Mouse (Mus musculus) left cerebral cortex, adult 2 months (tissue): Measurements from ENCODE around the gene Grm4. TPM values are rescaled to one million over a fixed set of nuclear protein-coding genes. Genes with fewer than 3 reads are reported as not detected.

Experiments
- DNase-seq, 2 experiments: peaks; one replicate each; pipeline ENCODE4 v3.0.0; 2021 to 2022; ENCODE audit warnings: low spot score in 2 of 2, mixed read lengths in 1 of 2; ENCODE audit errors: extremely low spot score in 1 of 2
- H3K27ac ChIP-seq: fragments of 200-600 bp; 2 replicates; pipeline ENCODE4 v1.8.1; 2022
- H3K4me3 ChIP-seq: fragments of 200-600 bp; 2 replicates; pipeline ENCODE4 v1.8.1; 2022
- CTCF ChIP-seq: fragments of 200-600 bp; IDR thresholded peaks from 2 replicates; pipeline ENCODE4 v1.8.1; 2022; ENCODE audit warnings: antibody characterized with exemption, mild to moderate bottlenecking, moderate library complexity
- intact Hi-C: fragments of 180-260 bp; cut with DNase I; formaldehyde crosslinking; loops from one replicate; pipeline ENCODE4 v1.15.1; 2025
- total RNA-seq, 2 experiments: library from RNA; stranded (reverse); gene quantifications; 2 replicates each; pipeline ENCODE4 v1.2.3; 2021

Gene Grm4
- total RNA-seq, 2 experiments from 2014 or later = 19.9 to 29.7 TPM

GRCm38 (mm10) chr17:27547253-27547868 lies 26.2 kb upstream of the Grm4 start:
- TF ChIP-seq CTCF = no peak
- intact Hi-C loops = no loop called here
- no peak for DNase-seq
- no peak overlapping the region for H3K27ac ChIP-seq
- H3K4me3 ChIP-seq = no peak overlapping the region

DNA sequence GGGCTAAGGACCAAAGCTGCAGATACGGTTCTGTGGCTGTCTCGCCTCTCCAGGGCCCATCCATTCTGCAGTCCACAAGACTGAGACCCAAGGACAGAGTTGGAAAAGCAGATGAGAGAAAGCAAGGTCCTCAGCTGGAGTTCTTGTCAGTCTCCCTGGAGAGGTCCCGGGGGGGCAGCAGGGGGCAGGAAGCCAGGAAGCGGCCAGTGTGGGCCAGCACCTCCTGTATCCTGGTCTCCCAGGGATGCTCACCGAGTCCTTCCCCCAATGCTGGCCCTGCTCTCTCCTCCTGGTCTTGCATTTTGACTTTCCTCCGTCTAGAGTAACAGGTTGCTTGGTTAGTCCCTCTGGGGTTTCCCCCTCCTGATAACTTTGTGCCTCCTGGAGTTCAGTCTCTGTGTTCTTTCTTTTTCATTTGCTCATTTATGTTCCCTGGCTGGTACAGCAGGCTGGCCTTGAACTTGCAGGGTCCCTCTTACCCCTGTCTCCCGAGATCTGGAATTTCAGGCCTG lies 25.4 kb upstream of the Grm4 start:
- TF ChIP-seq CTCF = no peak
- DNase-seq = no peak
- Histone ChIP-seq H3K4me3 (no peak overlapping the region), H3K27ac (no peak overlapping the region)
- intact Hi-C loops = no loop called here

DNA sequence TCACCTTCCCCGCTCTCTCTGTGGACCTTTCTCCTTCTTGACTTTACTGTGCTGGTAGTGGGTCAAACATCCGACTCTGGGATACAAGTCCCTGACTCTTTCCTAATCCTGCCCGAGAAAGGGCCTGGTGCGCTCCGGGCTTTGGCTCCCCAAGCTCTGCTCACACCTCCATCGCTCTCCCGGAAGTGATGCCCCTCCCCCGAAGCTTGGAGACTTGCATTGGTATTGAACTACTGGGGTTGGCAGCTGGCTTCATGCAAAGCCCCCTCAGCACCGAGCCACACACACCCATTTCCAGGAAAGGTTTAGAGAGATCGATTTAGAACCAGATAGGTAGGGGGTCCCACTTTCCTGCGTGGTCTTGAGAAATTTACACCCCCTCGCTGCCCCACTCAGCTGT lies 24.8 kb upstream of the Grm4 start:
- TF ChIP-seq CTCF = no peak
- intact Hi-C loops = no loop called here
- no peak for DNase-seq
- no peak overlapping the region for H3K27ac ChIP-seq
- H3K4me3 ChIP-seq = no peak overlapping the region

- Histone ChIP-seq H3K27ac (no peak overlapping the region), H3K4me3 (no peak overlapping the region)
- no peak for TF ChIP-seq CTCF
- intact Hi-C loops = no loop called here
- DNase-seq = peak in 1 of 2 experiments; percentile 49
Measured at GRCm38 (mm10) chr17:27544551-27544950, 23.3 kb upstream of the Grm4 start.

DNA sequence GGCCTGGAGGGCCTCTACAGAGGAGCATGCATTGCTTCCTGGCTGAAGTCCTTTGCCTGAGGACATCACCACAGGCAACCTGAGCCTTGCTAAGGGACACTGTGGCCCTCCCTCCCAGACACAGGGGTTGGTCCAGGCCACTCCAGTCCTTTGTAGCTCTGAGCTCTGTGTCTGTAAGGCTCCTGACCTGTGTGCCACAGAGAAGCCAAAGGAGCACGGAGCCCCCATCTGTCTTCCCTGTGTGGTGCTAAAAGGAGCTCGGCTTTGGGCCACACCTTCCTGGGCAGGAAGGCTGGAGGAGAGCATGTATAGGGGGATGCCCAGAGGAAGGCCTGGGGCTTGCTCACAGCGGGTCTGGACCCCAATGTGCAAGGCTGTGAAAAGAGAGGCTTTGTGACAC lies 20.8 kb upstream of the Grm4 start:
- Histone ChIP-seq H3K4me3 (no peak overlapping the region), H3K27ac (no peak overlapping the region)
- TF ChIP-seq CTCF = no peak
- intact Hi-C loops = no loop called here
- no peak for DNase-seq

- intact Hi-C loops = no loop called here
- Histone ChIP-seq H3K4me3 (no peak overlapping the region), H3K27ac (no peak overlapping the region)
- no peak for TF ChIP-seq CTCF
- DNase-seq = no peak
Measured at GRCm38 (mm10) chr17:27541261-27541660, 20.1 kb upstream of the Grm4 start.

- Histone ChIP-seq H3K27ac (no peak overlapping the region), H3K4me3 (no peak overlapping the region)
- peak; percentile 84 to 94 for DNase-seq
- TF ChIP-seq CTCF = no peak; the same call in none of the 2 replicates
- intact Hi-C loops = loop anchor here (2.0 to 5.0 kb wide), 2 partner anchors 30 to 228 kb away; partner anchors contain the start of gene AI413582
Measured at GRCm38 (mm10) chr17:27534718-27535117, 13.5 kb upstream of the Grm4 start.

DNA sequence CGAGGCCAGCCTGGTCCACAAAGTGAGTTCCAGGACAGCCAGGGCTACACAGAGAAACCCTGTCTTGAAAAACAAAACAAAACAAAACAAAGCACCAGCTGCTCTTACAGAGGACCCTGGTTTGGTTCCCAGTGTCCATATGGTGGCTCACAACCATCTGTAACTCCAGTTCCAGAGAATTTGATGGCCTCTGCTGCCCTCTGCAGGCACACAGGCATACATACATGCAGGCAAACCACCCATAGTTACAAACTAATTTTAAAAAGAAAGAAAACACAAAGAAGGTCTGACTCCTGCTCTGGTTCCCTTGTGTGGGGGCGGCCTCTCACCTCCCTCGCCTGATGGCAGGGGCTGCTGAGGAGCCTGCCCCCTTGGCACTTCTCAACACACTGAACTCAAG lies 12.2 kb upstream of the Grm4 start:
- peak; percentile 9; the same call in 1 of the 2 replicates for TF ChIP-seq CTCF
- Histone ChIP-seq H3K27ac (no peak overlapping the region), H3K4me3 (no peak overlapping the region)
- intact Hi-C loops = no loop called here
- no peak for DNase-seq

- TF ChIP-seq CTCF = no peak
- Histone ChIP-seq H3K27ac (no peak overlapping the region), H3K4me3 (no peak overlapping the region)
- DNase-seq = no peak
- intact Hi-C loops = no loop called here
Measured at GRCm38 (mm10) chr17:27532095-27532494, 10.9 kb upstream of the Grm4 start.

- no peak overlapping the region for H3K27ac ChIP-seq
- intact Hi-C loops = no loop called here
- TF ChIP-seq CTCF = no peak
- DNase-seq = no peak
- H3K4me3 ChIP-seq = no peak overlapping the region
Measured at GRCm38 (mm10) chr17:27528767-27529166, 7.6 kb upstream of the Grm4 start.

GRCm38 (mm10) chr17:27528030-27528429 lies 6.8 kb upstream of the Grm4 start:
- no peak overlapping the region for H3K27ac ChIP-seq
- no peak overlapping the region for H3K4me3 ChIP-seq
- DNase-seq = no peak
- TF ChIP-seq CTCF = no peak; the same call in 1 of the 2 replicates
- intact Hi-C loops = no loop called here

DNA sequence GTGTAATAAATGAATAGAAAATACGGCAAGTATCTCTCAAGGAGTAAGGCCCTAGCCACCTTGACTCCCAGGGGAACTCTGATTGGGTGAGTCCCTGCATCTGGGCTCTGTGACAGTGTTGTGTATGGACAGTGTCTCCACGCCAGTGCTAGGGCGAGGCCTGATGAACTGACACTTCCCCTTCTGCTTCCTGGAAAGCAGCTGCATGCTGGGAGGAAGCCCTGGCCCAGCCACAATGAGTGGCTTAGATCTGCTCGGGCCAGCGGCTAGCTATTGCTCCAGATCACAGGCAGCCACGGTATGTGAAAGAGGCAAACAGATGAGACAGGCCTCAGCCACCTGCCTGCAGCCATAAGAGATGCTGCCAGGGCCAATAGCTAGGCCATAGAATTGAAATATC lies 6.0 kb upstream of the Grm4 start:
- no peak overlapping the region for H3K4me3 ChIP-seq
- TF ChIP-seq CTCF = no peak
- intact Hi-C loops = no loop called here
- DNase-seq = no peak
- no peak overlapping the region for H3K27ac ChIP-seq

DNA sequence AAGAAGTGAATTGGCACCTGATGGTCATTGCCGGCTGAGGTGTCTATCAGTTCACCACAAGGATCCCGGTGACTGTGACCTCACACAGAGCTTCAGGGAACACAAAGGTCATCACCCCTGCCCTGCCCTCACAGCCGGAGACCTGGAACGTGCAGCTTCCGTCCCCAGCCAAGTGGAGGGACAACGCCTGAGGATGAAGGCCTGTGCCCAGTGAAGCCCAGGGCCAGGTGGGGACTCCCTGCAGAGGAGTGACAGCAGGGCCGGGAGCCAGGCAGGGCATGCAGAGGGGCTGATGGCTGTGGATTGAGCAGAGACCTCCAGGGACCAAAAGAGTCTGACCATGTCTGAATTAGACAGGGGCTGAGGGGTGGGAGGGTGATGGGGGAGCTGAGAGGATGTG lies 1.9 kb upstream of the Grm4 start:
- H3K27ac ChIP-seq = no peak overlapping the region

More for the DNA sequence above, 1.9 kb upstream of the Grm4 start:
- H3K4me3 ChIP-seq = no peak overlapping the region
- intact Hi-C loops = no loop called here
- TF ChIP-seq CTCF = no peak
- no peak for DNase-seq
